Mouse (Mus musculus): Measurements from ENCODE around the gene Rpp38.

The Rpp38 gene

GRCm38 (mm10) chr2:3285709-3286108, 46.7 kb downstream of the Rpp38 start:
- no peak for DNase-seq (ENCODE audit: low read depth)

GRCm38 (mm10) chr2:3285181-3285530, 47.3 kb downstream of the Rpp38 start:
- peak; percentile 9 for DNase-seq (ENCODE audit: low read depth)

- DNase-seq (ENCODE audit: low read depth): peak; percentile 25
These were observed 47.8 kb downstream of the Rpp38 start for GRCm38 (mm10) chr2:3284473-3285180.

GRCm38 (mm10) chr2:3283602-3284472, 48.6 kb downstream of the Rpp38 start, which contains the start of gene Nmt2:
Gene Nmt2 (plus strand): TSS chr2:3284212.
- DNase-seq (ENCODE audit: low read depth): peak; percentile 100

- peak; percentile 39 for DNase-seq (ENCODE audit: low read depth)
These were observed 49.4 kb downstream of the Rpp38 start for GRCm38 (mm10) chr2:3282866-3283601.

GRCm38 (mm10) chr2:3281311-3281710, 51.1 kb downstream of the Rpp38 start:
- no peak for DNase-seq (ENCODE audit: low read depth)

Measured in c-Kit-positive CD71-negative TER-119-negative erythroid progenitor cells, embryonic 14.5 days (primary cell).